Mouse (Mus musculus) thymus, postnatal 25 days (tissue): Measurements from ENCODE around the gene Gm3373.
"Not testable (repeated sequence)": the region's sequence is repeated elsewhere in the genome, so short reads cannot be mapped to it uniquely, and the experiment has no call there.

ENCODE experiments used
- DNase-seq: peaks from one replicate; pipeline ENCODE4 v3.0.0; 2022

Gene Gm3373

DNA sequence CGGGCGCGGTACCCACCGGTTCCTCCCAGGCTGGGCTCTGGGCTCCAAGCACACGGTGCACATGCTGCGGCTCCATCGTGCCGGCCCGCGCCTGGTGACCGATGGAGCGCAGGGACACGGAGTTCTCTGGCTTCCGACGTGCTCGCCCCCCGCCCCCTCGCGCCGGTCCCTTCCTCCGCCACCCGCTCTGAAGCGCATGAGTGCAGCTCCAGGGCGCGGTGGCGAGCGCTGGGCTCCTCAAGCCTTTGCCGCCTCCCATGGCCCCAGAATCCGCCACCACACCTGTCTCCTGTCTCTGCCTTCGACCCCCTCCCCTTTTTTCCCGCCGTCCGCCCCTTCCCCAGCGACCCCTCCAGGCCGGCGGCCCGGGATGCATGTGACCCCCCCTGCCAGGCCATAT lies at the start of gene Gm3373:
TSS of gene Gm3373 (minus strand) at position 101 of the 400 bp plus-strand sequence.
- not testable (repeated sequence) for DNase-seq

DNA sequence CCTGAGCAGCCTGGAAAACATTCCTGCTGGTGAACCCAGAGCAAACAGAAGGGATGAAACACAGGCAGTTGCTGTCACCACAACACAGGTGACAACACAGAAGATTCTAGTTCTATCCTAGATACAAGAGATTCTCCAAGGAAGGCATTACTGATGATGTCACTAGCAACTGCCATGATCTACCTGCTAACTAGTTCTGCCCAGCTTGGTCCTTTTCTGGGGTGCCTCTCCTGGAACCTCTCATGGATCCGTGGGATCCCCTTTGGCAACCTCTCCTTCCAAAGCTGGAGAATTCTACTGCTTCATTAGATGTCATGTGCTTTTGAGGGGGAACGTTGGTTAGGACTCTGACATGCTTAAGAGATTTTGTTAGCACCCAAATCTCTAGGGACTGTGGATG lies 54.0 kb downstream of the Gm3373 start, which contains the start of gene Gm9603:
TSS of gene Gm9603 (minus strand) at position 101 of the 400 bp plus-strand sequence.
- not testable (repeated sequence) for DNase-seq
